Mouse (Mus musculus) neural tube, embryonic 14.5 days (tissue): ENCODE measurements around the gene Tmem246. TPM values are rescaled to one million over a fixed set of nuclear protein-coding genes. Genes with fewer than 3 reads are reported as not detected.
"Not testable (repeated sequence)": the region's sequence is repeated elsewhere in the genome, so short reads cannot be mapped to it uniquely, and the experiment has no call there.

ENCODE experiments used
- ATAC-seq: fragments of 200-750 bp; cut with Nextera tagmentation; 2 replicates; pipeline ENCODE4 v1.8.0; 2017; ENCODE audit warnings: low read depth, mild to moderate bottlenecking, moderate TSS enrichment, moderate library complexity
- H3K27ac ChIP-seq: fragments of 300-500 bp; sonication (generic); 2 replicates; pipeline ENCODE4 v1.5.1; 2014; ENCODE audit warnings: low read depth, mild to moderate bottlenecking, control low read depth, low read length, moderate library complexity, mixed read lengths
- H3K27me3 ChIP-seq: fragments of 300-500 bp; sonication (generic); 2 replicates; pipeline ENCODE4 v1.6.1; 2014; ENCODE audit warnings: low read length; ENCODE audit not compliant: control insufficient read depth, insufficient read depth
- H3K36me3 ChIP-seq: fragments of 300-500 bp; sonication (generic); 2 replicates; pipeline ENCODE4 v1.6.1; 2014; ENCODE audit warnings: low read length, mixed read lengths; ENCODE audit not compliant: control insufficient read depth, insufficient read depth
- H3K4me1 ChIP-seq: fragments of 300-500 bp; sonication (generic); 2 replicates; pipeline ENCODE4 v1.6.1; 2014; ENCODE audit warnings: low read length; ENCODE audit not compliant: control insufficient read depth, insufficient read depth
- H3K4me2 ChIP-seq: fragments of 300-500 bp; sonication (generic); 2 replicates; pipeline ENCODE4 v1.6.1; 2014; ENCODE audit warnings: mild to moderate bottlenecking, low read depth, low read length, control low read depth
- H3K4me3 ChIP-seq: fragments of 300-500 bp; sonication (generic); 2 replicates; pipeline ENCODE4 v1.5.1; 2014; ENCODE audit warnings: low read depth, low read length, control low read depth, mixed read lengths
- H3K9ac ChIP-seq: fragments of 300-500 bp; sonication (generic); replicated peaks from 2 replicates; pipeline ENCODE4 v1.6.1; 2014; ENCODE audit warnings: low read depth, mild to moderate bottlenecking, control low read depth, low read length, mixed read lengths
- H3K9me3 ChIP-seq: fragments of 300-500 bp; sonication (generic); 2 replicates; pipeline ENCODE4 v1.6.1; 2016; ENCODE audit warnings: low read length; ENCODE audit not compliant: control insufficient read depth
- WGBS: fragments of 180-500 bp; shearing (Covaris S2); extraction: QIAGEN DNeasy Blood & Tissue Kit; methylation state at CpG from one replicate; pipeline ENCODE4 v1.1.7; 2014; 5-methylcytosine and 5-hydroxymethylcytosine counted together
- polyA plus RNA-seq: library from polyadenylated mRNA; unstranded; fragments of >200 nt; fragmentation: Nextera tagmentation; extraction: Ambion mirVana; gene quantifications from 2 replicates; pipeline ENCODE4 v1.2.1, GENCODE M21; 2014

Tmem246 gene
- 111 and 138 TPM in 2 replicates for polyA plus RNA-seq

DNA sequence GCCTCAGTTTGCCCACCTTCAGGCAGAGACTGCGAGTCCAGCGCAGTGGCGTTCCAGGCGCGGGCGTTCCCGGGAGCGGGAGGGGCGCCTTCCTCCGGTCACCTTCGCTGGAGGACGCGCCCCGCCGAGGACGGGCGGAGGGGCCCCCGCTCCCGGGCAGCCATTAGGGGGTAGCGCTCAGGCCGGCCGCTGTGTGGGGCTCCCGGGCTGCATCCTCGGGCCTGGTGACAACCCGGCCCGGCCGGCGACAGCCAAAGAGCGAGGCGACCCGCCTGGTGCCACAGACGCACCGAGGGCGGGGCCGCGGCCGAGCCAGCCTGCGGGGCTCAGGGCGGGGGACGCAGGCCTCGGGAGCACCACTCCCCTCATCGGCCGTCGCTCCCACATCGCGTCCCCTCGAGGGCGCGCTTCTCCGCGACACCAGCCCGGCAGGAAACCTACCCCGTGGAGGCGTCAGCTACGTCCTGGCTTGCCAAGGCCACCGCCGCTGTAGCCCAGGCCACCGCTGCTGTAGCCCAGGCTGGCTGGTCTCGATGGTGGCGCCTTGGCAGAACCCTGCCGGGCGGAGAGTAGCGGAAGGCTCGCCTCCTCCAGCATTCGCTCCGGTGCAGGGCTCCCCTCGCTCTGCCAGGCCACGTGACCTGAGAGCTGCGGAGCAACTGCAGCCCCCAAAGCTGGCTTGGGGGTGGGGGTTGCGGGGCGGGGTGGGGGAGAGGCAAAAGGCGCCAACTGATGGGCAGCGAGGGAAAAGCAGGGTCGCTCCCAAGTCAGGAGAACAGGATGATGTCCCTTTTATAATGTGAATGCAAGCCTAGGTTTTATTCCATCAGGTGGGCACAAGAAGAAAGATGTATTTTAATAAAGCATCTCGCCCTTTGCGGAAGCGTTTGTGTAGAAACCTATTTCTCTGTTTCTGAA, at the start of gene Tmem246:
TSS of gene Tmem246 (minus strand) at position 694 of the 918 bp plus-strand sequence.
- Histone ChIP-seq H3K36me3 (no peaks in the 10 kb centered on the region), H3K27me3 (no peaks in the 10 kb centered on the region; the same call in 1 of the 2 replicates), H3K4me1 (peaks cover 3% of the 10 kb centered on the region; the same call in 1 of the 2 replicates), H3K4me2 (peak within 1 kb of the TSS; percentile 72), H3K4me3 (peak within 1 kb of the TSS; percentile 74), H3K27ac (peak within 1 kb of the TSS; percentile 95), H3K9me3 (no peaks in the 10 kb centered on the region), H3K9ac (peak within 1 kb of the TSS; percentile 90)
- under 1% methylated on average over 69 of the region's 77 CpGs for WGBS
- ATAC-seq = peak; percentile 95

DNA sequence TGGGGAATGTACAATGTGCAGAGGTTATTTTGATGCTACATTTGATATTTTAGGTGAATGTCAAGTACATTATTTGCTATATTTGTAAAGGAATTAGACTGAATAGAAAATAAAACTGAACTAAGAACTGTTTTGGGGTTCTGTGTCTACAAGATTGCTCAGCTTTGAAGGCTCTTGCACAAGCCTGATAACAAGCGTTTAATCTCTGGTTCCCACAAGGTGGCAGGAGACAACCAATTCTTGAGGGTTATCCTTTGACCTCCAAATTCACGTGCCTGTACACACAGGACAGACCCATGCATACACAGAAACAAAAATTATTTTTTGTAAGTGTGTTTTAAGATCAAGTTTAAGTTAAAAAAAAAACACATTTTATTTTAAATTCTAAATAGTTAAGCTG, 42.2 kb upstream of the Tmem246 start:
- Histone ChIP-seq H3K9ac (no peak overlapping the region), H3K9me3 (no peaks in the 10 kb centered on the region), H3K27me3 (no peaks in the 10 kb centered on the region), H3K4me3 (no peak overlapping the region), H3K4me2 (no peak overlapping the region), H3K27ac (no peak overlapping the region), H3K36me3 (peaks cover 32% of the 10 kb centered on the region), H3K4me1 (no peaks in the 10 kb centered on the region)
- WGBS = 84% methylated on average over 2 of the region's 2 CpGs
- ATAC-seq = no peak

DNA sequence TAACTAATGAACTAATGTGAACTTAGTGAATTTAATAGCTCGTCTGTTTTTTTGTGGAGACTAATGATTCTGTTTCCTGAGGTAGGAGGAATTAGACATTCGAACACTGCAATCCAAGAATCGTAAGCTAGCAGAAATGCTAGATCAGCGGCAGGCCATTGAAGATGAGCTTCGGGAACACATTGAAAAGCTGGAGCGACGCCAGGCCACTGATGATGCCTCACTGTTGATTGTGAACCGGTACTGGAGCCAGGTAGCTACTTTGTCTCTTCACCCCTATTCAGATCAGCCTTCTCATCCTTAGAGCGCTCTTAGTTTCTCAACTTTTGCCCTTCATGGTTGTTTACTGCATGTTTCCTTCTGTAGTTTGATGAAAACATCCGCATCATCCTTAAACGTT, 40.1 kb upstream of the Tmem246 start:
- Histone ChIP-seq H3K4me3 (no peak overlapping the region), H3K36me3 (peaks cover 31% of the 10 kb centered on the region), H3K9me3 (no peaks in the 10 kb centered on the region), H3K9ac (no peak overlapping the region), H3K27ac (no peak overlapping the region), H3K4me1 (peaks cover 13% of the 10 kb centered on the region), H3K27me3 (no peaks in the 10 kb centered on the region), H3K4me2 (no peak overlapping the region)
- 92% methylated on average over 11 of the region's 11 CpGs for WGBS
- no peak for ATAC-seq

DNA sequence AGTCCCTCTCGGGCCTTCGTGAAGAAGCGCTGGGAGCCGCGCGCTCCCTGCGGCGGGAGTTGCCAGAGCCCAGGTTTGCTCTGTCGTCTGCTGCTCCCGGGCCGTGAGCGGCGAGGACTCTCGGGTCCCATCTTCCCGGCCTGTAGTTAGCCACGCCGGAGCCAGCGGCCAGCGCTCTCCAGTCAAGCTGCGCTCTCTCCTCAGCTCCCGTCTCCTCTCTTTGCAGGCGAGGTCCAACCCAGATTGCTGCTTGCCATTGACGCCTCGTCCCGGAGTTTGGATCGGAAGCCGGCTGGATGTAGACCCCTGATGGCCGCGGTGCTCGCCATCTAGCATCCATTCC, 34.4 kb upstream of the Tmem246 start:
- H3K4me3 ChIP-seq = peak overlapping the region; percentile 86
- H3K9me3 ChIP-seq = no peaks in the 10 kb centered on the region
- H3K36me3 ChIP-seq = 0 out of 2 replicates have a peak, but pooled peaks cover 8% of the 10 kb centered on the region
- H3K4me1 ChIP-seq = peaks cover 13% of the 10 kb centered on the region
- H3K27me3 ChIP-seq = no peaks in the 10 kb centered on the region
- ATAC-seq = peak; percentile 83
- peak overlapping the region; percentile 75 for H3K9ac ChIP-seq
- H3K27ac ChIP-seq = peak overlapping the region; percentile 87
- peak overlapping the region; percentile 78 for H3K4me2 ChIP-seq
- under 1% methylated on average over 30 of the region's 30 CpGs for WGBS

DNA sequence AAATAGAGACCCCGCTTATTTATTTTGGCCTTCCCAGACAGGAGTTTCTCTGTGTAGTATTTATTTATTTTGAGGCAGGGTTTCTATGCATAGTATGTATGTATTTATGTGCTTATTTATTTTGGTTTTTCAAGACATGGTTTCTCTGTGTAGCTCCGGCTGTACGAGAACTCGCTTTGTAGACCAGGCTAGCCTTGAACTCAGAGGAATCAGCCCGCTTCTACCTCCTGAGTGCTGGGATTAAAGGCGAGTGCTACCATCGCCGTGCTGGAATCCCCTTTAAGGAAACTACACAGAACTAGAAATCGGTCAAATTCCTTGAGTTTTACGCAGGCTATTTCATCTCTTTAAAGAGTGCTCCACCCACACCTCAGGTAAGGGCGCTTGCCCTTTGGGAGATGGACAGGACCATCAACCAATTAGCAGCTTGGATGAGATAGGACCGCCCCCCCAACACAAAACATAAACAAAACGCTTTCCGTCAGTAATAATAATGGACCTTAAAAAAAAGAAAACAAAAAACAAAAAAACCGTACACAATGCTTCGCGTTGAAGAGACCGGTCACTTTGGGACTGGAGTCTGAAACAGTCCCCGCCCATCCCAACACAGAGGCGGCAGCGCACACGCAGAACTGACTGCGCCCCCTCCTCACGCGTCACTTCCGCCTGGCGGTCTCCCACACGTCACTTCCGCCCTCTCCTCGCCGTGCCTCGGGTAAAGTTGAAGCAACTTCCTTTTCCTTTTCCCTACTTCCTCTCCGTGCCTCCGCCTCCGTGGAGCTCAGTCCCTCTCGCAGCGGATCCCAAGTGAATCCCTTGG, 33.9 kb upstream of the Tmem246 start, which contains the start of gene Rnf20:
TSS of gene Rnf20 (plus strand) at position 688 of the 820 bp plus-strand sequence.
- Histone ChIP-seq H3K4me2 (peak within 1 kb of the TSS; percentile 78), H3K36me3 (0 out of 2 replicates have a peak, but pooled peaks cover 8% of the 10 kb centered on the region), H3K9ac (peak within 1 kb of the TSS; percentile 75), H3K4me1 (peaks cover 13% of the 10 kb centered on the region), H3K4me3 (peak within 1 kb of the TSS; percentile 86), H3K27me3 (no peaks in the 10 kb centered on the region), H3K9me3 (no peaks in the 10 kb centered on the region), H3K27ac (peak within 1 kb of the TSS; percentile 87)
- 4% methylated on average over 37 of the region's 37 CpGs for WGBS
- ATAC-seq = peak; percentile 97

DNA sequence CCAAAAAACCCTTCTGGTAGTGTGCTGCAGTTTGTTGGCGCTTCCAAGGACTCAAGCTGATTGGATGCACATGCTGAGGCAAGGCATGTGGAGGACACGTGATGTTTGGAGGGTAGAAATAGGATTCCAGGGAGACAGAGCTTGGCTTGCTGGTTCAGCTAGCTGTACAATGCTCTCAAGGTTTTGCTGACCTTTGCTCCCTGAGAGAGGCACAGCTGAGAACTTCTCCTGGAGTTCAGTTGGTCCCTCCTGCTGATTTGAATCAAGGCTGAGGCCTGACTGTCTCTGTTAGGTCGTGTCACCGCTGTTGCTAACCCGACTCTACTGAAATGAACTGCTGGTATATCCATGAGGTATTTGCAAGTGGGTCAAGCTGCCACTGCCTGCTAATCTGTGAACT, 31.3 kb upstream of the Tmem246 start:
- Histone ChIP-seq H3K4me3 (no peak overlapping the region), H3K36me3 (no peaks in the 10 kb centered on the region), H3K4me1 (peaks cover 8% of the 10 kb centered on the region), H3K9me3 (no peaks in the 10 kb centered on the region), H3K4me2 (no peak overlapping the region), H3K27me3 (no peaks in the 10 kb centered on the region), H3K9ac (no peak overlapping the region), H3K27ac (no peak overlapping the region)
- WGBS = 80% methylated on average over 5 of the region's 5 CpGs
- ATAC-seq = no peak

DNA sequence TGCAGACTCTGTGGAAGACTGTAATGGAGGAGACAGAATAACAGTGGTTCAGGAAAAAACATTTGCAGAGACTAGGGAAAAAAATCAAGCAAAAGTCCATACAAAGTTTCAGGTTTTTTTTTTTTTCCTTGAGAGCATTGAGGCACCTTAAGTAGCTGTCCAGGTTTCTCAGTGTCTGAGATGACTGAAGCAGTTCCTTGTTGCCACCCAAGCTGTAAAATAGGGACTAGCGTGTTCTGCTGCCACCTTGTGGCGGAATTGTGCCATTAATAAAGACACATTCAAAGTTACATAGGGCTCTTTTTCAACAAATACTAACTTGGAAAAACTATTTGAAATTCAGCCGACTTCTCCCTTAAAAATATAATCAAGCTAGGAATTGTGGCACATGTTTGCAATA, 29.3 kb upstream of the Tmem246 start:
- Histone ChIP-seq H3K4me1 (no peaks in the 10 kb centered on the region), H3K27ac (no peak overlapping the region), H3K36me3 (no peaks in the 10 kb centered on the region), H3K4me3 (no peak overlapping the region), H3K9me3 (no peaks in the 10 kb centered on the region), H3K27me3 (no peaks in the 10 kb centered on the region), H3K9ac (no peak overlapping the region), H3K4me2 (no peak overlapping the region)
- WGBS = 4% methylated on average over 3 of the region's 3 CpGs
- no peak for ATAC-seq

DNA sequence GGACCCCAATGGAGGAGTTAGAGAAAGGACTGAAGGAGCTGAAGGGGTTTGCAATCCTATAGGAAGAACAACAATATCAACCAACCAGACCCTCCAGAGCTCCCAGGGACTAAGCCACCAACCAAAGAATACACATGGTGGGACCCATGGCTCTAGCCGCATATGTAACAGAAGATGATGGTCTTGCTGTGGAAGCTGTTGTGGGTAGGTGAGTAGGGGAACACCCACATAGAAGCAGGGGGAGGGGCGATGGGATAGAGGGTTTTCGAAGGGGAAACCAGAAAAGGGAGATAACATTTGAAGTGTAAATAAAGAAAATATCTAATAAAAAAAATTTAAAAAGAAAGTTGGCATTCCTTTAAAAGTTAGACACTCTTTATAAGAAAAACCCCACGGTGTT, 27.3 kb upstream of the Tmem246 start:
- not testable (repeated sequence) for H3K4me3 ChIP-seq, H3K4me2 ChIP-seq, H3K4me1 ChIP-seq, H3K9ac ChIP-seq, H3K36me3 ChIP-seq, ATAC-seq, H3K9me3 ChIP-seq, H3K27ac ChIP-seq, H3K27me3 ChIP-seq
- WGBS = 91% methylated on average over 4 of the region's 4 CpGs

DNA sequence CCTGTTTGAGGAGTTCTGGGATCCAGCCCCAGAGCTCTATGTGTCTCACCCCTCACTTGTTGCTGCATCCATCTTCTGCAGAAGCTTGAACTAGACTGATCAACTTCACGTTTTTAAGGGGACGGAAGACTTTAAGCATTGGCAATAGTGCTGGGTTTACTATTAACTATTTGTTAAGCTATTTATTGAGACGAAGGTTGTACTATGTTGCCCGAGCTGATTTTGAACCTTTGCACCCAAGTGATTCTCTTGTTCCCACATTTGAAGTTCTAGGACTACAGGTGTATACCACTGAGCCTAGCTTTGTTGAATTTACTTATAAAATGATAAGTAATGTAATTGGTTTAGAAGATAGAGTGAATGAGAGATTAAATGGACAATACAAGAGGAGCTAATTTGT, 26.2 kb upstream of the Tmem246 start:
- no peak for ATAC-seq
- Histone ChIP-seq H3K4me2 (no peak overlapping the region), H3K27ac (no peak overlapping the region), H3K4me1 (no peaks in the 10 kb centered on the region), H3K36me3 (no peaks in the 10 kb centered on the region), H3K4me3 (no peak overlapping the region), H3K27me3 (no peaks in the 10 kb centered on the region), H3K9me3 (no peaks in the 10 kb centered on the region), H3K9ac (no peak overlapping the region)
- WGBS = 88% methylated on average over 4 of the region's 4 CpGs
